10 mouse cellular contexts compared by ENCODE assay signal in the genomic region with DNA sequence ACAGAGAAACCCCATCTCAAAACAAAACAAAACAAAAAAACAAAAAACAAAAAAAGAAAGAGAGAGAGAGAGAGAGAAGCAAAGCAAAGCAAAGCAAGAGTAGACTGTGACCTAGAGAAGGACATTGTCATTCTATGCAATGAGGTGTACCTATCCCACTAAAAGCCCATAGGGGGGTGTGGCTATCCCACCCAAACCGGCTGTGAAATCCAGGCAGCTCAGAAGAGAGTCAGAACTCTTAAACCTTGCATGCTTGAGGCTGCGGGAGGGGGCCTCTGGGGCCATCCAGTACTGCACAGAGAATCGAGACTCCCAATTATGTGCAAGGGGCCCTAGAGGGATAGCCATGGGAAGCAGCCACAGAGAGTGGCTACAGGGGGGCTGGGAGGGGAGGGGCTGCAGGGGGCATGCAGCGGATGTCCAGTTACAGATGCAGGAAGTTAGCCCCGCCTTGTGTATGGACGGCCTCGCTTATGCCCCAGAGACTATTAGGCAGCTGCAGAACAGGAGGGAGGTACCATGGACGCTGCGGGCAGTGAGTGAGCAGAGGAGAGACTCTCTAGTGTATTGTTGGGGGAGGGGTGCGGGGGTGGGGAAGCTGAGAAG.
DNase-seq lines count a peak whose midpoint lies in the region; ATAC-seq and TF ChIP-seq lines count a peak whose summit lies in the region.
"Had no signal": no experiment of that assay in that cellular context is flagged by ENCODE, and none has a peak within 500 bp of the region (broad histone marks: within the 10 kb centered on the region; RNA-seq: fewer than 3 reads in every experiment).

No protein-coding gene starts in this region.

- TF ChIP-seq EP300 in lung, postnatal 0 days (IDR thresholded peaks at IDR 0.05), result no peak

- no peaks in the 10 kb centered on the region for H3K9me3 ChIP-seq in lung, postnatal 0 days (ENCODE audit: low read length)
- no peaks in the 10 kb centered on the region for H3K9me3 ChIP-seq in embryonic facial prominence, embryonic 15.5 days (replicated peaks)
- H3K9me3 ChIP-seq in limb, embryonic 11.5 days (ENCODE audit: control insufficient read depth, low read length), result no peaks in the 10 kb centered on the region
- no peaks in the 10 kb centered on the region for H3K9me3 ChIP-seq in stomach, embryonic 15.5 days
- H3K9me3 ChIP-seq: liver, embryonic 15.5 days had no signal

- H3K9ac ChIP-seq in lung, postnatal 0 days (replicated peaks; ENCODE audit: low read depth), result no peak overlapping the region
- H3K9ac ChIP-seq in embryonic facial prominence, embryonic 15.5 days, result no peak overlapping the region
- H3K9ac ChIP-seq in limb, embryonic 11.5 days (ENCODE audit: low read length), result no peak overlapping the region
- H3K9ac ChIP-seq in stomach, embryonic 15.5 days, result no peak overlapping the region
- H3K9ac ChIP-seq: liver, embryonic 15.5 days had no signal

- no peaks in the 10 kb centered on the region for H3K27me3 ChIP-seq in lung, postnatal 0 days (replicated peaks; ENCODE audit: insufficient read depth, low read length)
- no peaks in the 10 kb centered on the region for H3K27me3 ChIP-seq in embryonic facial prominence, embryonic 15.5 days
- H3K27me3 ChIP-seq in limb, embryonic 11.5 days (ENCODE audit: control insufficient read depth, insufficient read depth, low read length), result no peaks in the 10 kb centered on the region
- no peaks in the 10 kb centered on the region for H3K27me3 ChIP-seq in stomach, embryonic 15.5 days (replicated peaks)
- H3K27me3 ChIP-seq in thymus, adult 2 months (ENCODE audit: control insufficient read depth, insufficient read depth, low read length), result no peaks in the 10 kb centered on the region
- H3K27me3 ChIP-seq: liver, embryonic 15.5 days had no signal

- intact Hi-C loops in left cerebral cortex, postnatal 36 days (cut with DNase I), result no loop called here

- no peak for TF ChIP-seq POLR2A in thymus, adult 2 months (IDR thresholded peaks at IDR 0.05; ENCODE audit: control insufficient read depth, extremely low read depth, insufficient read depth, low read length, poor library complexity)

- H3K36me3 ChIP-seq in lung, postnatal 0 days (ENCODE audit: insufficient read depth, low read length), result no peaks in the 10 kb centered on the region
- no peaks in the 10 kb centered on the region for H3K36me3 ChIP-seq in embryonic facial prominence, embryonic 15.5 days
- no peaks in the 10 kb centered on the region for H3K36me3 ChIP-seq in limb, embryonic 11.5 days (ENCODE audit: control insufficient read depth, insufficient read depth, low read length)
- no peaks in the 10 kb centered on the region for H3K36me3 ChIP-seq in stomach, embryonic 15.5 days
- H3K36me3 ChIP-seq in thymus, adult 2 months (ENCODE audit: control insufficient read depth, insufficient read depth, low read length), result no peaks in the 10 kb centered on the region
- H3K36me3 ChIP-seq: liver, embryonic 15.5 days had no signal

- no peak overlapping the region for H3K27ac ChIP-seq in lung, postnatal 0 days (ENCODE audit: low read length)
- H3K27ac ChIP-seq in embryonic facial prominence, embryonic 15.5 days (replicated peaks), result no peak overlapping the region
- no peak overlapping the region for H3K27ac ChIP-seq in limb, embryonic 11.5 days (replicated peaks; ENCODE audit: low read depth, low read length)
- no peak overlapping the region for H3K27ac ChIP-seq in stomach, embryonic 15.5 days
- H3K27ac ChIP-seq in thymus, adult 2 months (ENCODE audit: control insufficient read depth, insufficient read depth, low read length), result no peak overlapping the region
- H3K27ac ChIP-seq: liver, embryonic 15.5 days had no signal

- no peak overlapping the region for H3K4me3 ChIP-seq in lung, postnatal 0 days (ENCODE audit: low read depth, low read length)
- 0 out of 2 replicates have a peak overlapping the region, but pooled peaks have one; percentile 7 for H3K4me3 ChIP-seq in embryonic facial prominence, embryonic 15.5 days (replicated peaks)
- H3K4me3 ChIP-seq in limb, embryonic 11.5 days (ENCODE audit: low read depth, low read length), result no peak overlapping the region
- no peak overlapping the region for H3K4me3 ChIP-seq in stomach, embryonic 15.5 days (replicated peaks)
- no peak overlapping the region for H3K4me3 ChIP-seq in thymus, adult 2 months (ENCODE audit: control insufficient read depth, insufficient read depth, low read length)
- H3K4me3 ChIP-seq: liver, embryonic 15.5 days had no signal

- ATAC-seq in lung, postnatal 0 days, result no peak
- ATAC-seq in embryonic facial prominence, embryonic 15.5 days (ENCODE audit: insufficient number of reproducible peaks, low FRiP score, low TSS enrichment, low read depth), result peak; percentile 78
- ATAC-seq in limb, embryonic 11.5 days (ENCODE audit: insufficient number of reproducible peaks, low FRiP score, low TSS enrichment, low read depth), result peak; percentile 82
- ATAC-seq in stomach, embryonic 15.5 days (ENCODE audit: insufficient read depth, low FRiP score, low read depth), result no peak

- DNase-seq in lung, postnatal 0 days (ENCODE audit: low spot score), result peak; percentile 4
- DNase-seq in lung, adult 18-20 months, result no peak
- DNase-seq in limb, embryonic 11.5 days (ENCODE audit: low spot score), result peak; percentile 64
- DNase-seq in gastrocnemius, postnatal 10 days, result no peak
- no peak for DNase-seq in thymus, adult 2 months
- no peak for DNase-seq in left cerebral cortex, postnatal 36 days (ENCODE audit: low spot score in 2 of 2)
- DNase-seq: kidney, adult 8-10 months had no signal

- H3K4me2 ChIP-seq in lung, postnatal 0 days (replicated peaks; ENCODE audit: low read depth, low read length), result no peak overlapping the region
- H3K4me2 ChIP-seq in embryonic facial prominence, embryonic 15.5 days (replicated peaks), result 0 out of 2 replicates have a peak overlapping the region, but pooled peaks have one; percentile 15
- H3K4me2 ChIP-seq in limb, embryonic 11.5 days (ENCODE audit: low read depth, severe bottlenecking), result peak overlapping the region; percentile 23
- H3K4me2 ChIP-seq in stomach, embryonic 15.5 days, result peak overlapping the region; percentile 30
- H3K4me2 ChIP-seq: liver, embryonic 15.5 days had no signal

- no peak for TF ChIP-seq CTCF in lung, postnatal 0 days (IDR thresholded peaks at IDR 0.05)
- no peak for TF ChIP-seq CTCF in thymus, adult 2 months (IDR thresholded peaks at IDR 0.05; ENCODE audit: borderline replicate concordance, control insufficient read depth, extremely low read depth, insufficient read depth, low read length, poor library complexity)

- no peaks in the 10 kb centered on the region for H3K4me1 ChIP-seq in lung, postnatal 0 days (ENCODE audit: insufficient read depth, low read depth, low read length)
- peaks cover 5% of the 10 kb centered on the region for H3K4me1 ChIP-seq in embryonic facial prominence, embryonic 15.5 days
- H3K4me1 ChIP-seq in limb, embryonic 11.5 days (ENCODE audit: control insufficient read depth, insufficient read depth, low read length), result peaks cover 5% of the 10 kb centered on the region; the same call in 1 of the 2 replicates
- no peaks in the 10 kb centered on the region for H3K4me1 ChIP-seq in stomach, embryonic 15.5 days
- H3K4me1 ChIP-seq in thymus, adult 2 months (replicated peaks; ENCODE audit: control insufficient read depth, insufficient read depth, low read length), result no peaks in the 10 kb centered on the region
- H3K4me1 ChIP-seq: liver, embryonic 15.5 days had no signal

- 15% methylated on average over 10 of the region's 10 CpGs for WGBS in lung, postnatal 0 days
- 3% methylated on average over 10 of the region's 10 CpGs for WGBS in embryonic facial prominence, embryonic 15.5 days
- WGBS in limb, embryonic 11.5 days, result 9% methylated on average over 10 of the region's 10 CpGs
- 10% methylated on average over 10 of the region's 10 CpGs for WGBS in stomach, embryonic 15.5 days
- 16% methylated on average over 10 of the region's 10 CpGs for WGBS in thymus, adult 2 months

Comparison
In these comparisons a context has a peak if more than half of its experiments do, and no peak if none do; other contexts are left out.
1. DNase-seq: peak in lung, postnatal 0 days (single experiment) and limb, embryonic 11.5 days (single experiment); none in lung, adult 18-20 months (0 of 2), gastrocnemius, postnatal 10 days (single experiment), thymus, adult 2 months (single experiment) and left cerebral cortex, postnatal 36 days (0 of 2).
2. ATAC-seq: peak in embryonic facial prominence, embryonic 15.5 days (single experiment) and limb, embryonic 11.5 days (single experiment); none in lung, postnatal 0 days (single experiment) and stomach, embryonic 15.5 days (single experiment).